Mouse (Mus musculus) myocyte (in vitro differentiated cells): ENCODE data around the gene Gna14. TPM values are rescaled to one million over a fixed set of nuclear protein-coding genes. Genes with fewer than 3 reads are reported as not detected.

Experiments
- H3K27me3 ChIP-seq: one replicate; pipeline ENCODE4 v1.6.1; 2011; ENCODE audit not compliant: control insufficient read depth, insufficient read depth, insufficient read length
- H3K36me3 ChIP-seq: one replicate; pipeline ENCODE4 v1.6.1; 2011; ENCODE audit not compliant: control insufficient read depth, insufficient read depth
- H3K4me2 ChIP-seq: one replicate; pipeline ENCODE4 v1.6.1; 2011; ENCODE audit warnings: low read depth, control low read depth
- H3K4me3 ChIP-seq: one replicate; pipeline ENCODE4 v1.5.1; 2011; ENCODE audit warnings: mild to moderate bottlenecking, control low read depth, moderate library complexity
- H3K79me2 ChIP-seq: one replicate; pipeline ENCODE4 v1.6.1; 2011; ENCODE audit not compliant: control insufficient read depth, insufficient read depth
- H3ac ChIP-seq: one replicate; pipeline ENCODE4 v1.6.1; 2011; ENCODE audit not compliant: control insufficient read depth, insufficient read length
- CEBPB ChIP-seq: IDR thresholded peaks from 2 replicates; pipeline ENCODE4 v1.6.1; 2011; ENCODE audit warnings: mild to moderate bottlenecking, moderate library complexity; ENCODE audit not compliant: poor library complexity, insufficient read depth, severe bottlenecking
- E2F4 ChIP-seq: IDR thresholded peaks from one replicate; pipeline ENCODE4 v1.6.1; 2011; ENCODE audit warnings: mild to moderate bottlenecking, control low read depth, moderate library complexity; ENCODE audit not compliant: insufficient read depth
- MAX ChIP-seq: IDR thresholded peaks from one replicate; pipeline ENCODE4 v1.6.1; 2011; ENCODE audit warnings: low read depth, mild to moderate bottlenecking, control low read depth
- MYOD1 ChIP-seq, 3 experiments: IDR thresholded peaks; one replicate each; pipeline ENCODE4 v1.6.1; 2011; ENCODE audit warnings: control low read depth in 2 of 3, low read depth in 2 of 3, mild to moderate bottlenecking in 2 of 3, moderate library complexity in 1 of 3; ENCODE audit not compliant: insufficient read length in 2 of 3, control insufficient read depth in 1 of 3
- MYOG ChIP-seq, 3 experiments: IDR thresholded peaks; one replicate each; pipeline ENCODE4 v1.6.1; 2011; ENCODE audit warnings: control low read depth in 2 of 3, low read depth in 2 of 3, mild to moderate bottlenecking in 2 of 3; ENCODE audit not compliant: insufficient read length in 2 of 3, control insufficient read depth in 1 of 3, insufficient read depth in 1 of 3
- POLR2A ChIP-seq: IDR thresholded peaks from one replicate; pipeline ENCODE4 v1.6.1; 2011; ENCODE audit warnings: low read depth, mild to moderate bottlenecking, control low read depth, moderate library complexity; ENCODE audit not compliant: insufficient read length
- POLR2AphosphoS2 ChIP-seq: IDR thresholded peaks from one replicate; pipeline ENCODE4 v1.6.1; 2011; ENCODE audit warnings: low read depth, control low read depth; ENCODE audit not compliant: insufficient read length
- REST ChIP-seq: IDR thresholded peaks from one replicate; pipeline ENCODE4 v1.6.1; 2011; ENCODE audit warnings: mild to moderate bottlenecking, control low read depth, moderate library complexity; ENCODE audit not compliant: insufficient read depth, insufficient read length
- SRF ChIP-seq: IDR thresholded peaks from one replicate; pipeline ENCODE4 v1.6.1; 2011; ENCODE audit warnings: low read depth; ENCODE audit not compliant: control insufficient read depth, insufficient read length
- TCF12 ChIP-seq: IDR thresholded peaks from one replicate; pipeline ENCODE4 v1.6.1; 2011; ENCODE audit warnings: mild to moderate bottlenecking, control low read depth; ENCODE audit not compliant: poor library complexity, insufficient read depth, severe bottlenecking
- TCF3 ChIP-seq: IDR thresholded peaks from one replicate; pipeline ENCODE4 v1.6.1; 2011; ENCODE audit warnings: low read depth, control low read depth; ENCODE audit not compliant: insufficient read length
- USF1 ChIP-seq: IDR thresholded peaks from one replicate; pipeline ENCODE4 v1.6.1; 2011; ENCODE audit warnings: low read depth, mild to moderate bottlenecking, control low read depth, moderate library complexity
- polyA plus RNA-seq: library from polyadenylated mRNA; unstranded; fragments of >200 nt; fragmentation: generic; extraction: Trizol; gene quantifications from one replicate; pipeline ENCODE4 v1.2.1, GENCODE M21; 2012; ENCODE audit warnings: missing spikeins

The Gna14 gene
- polyA plus RNA-seq, 1 experiment = 0.02 TPM

DNA sequence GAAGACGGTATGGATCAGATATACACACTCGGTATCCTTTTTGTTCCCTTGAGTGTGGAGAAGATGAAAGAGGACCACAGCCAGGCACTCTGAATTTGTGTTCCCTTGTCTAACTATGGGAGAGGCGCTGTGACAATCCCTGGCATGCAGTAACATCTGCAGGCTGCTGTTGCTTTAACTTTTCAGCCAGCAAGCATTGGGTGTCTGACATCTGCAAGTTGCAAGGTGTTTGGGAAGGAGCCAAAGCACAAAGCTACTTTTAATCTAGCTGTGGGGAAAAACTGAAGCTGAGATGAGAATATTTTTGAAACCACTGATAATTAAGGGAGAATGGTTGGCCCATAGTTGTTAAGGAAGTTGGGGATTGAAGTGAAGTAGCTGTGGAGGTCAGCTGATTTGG, 83.0 kb downstream of the Gna14 start:
- H3ac ChIP-seq = no peak overlapping the region

DNA sequence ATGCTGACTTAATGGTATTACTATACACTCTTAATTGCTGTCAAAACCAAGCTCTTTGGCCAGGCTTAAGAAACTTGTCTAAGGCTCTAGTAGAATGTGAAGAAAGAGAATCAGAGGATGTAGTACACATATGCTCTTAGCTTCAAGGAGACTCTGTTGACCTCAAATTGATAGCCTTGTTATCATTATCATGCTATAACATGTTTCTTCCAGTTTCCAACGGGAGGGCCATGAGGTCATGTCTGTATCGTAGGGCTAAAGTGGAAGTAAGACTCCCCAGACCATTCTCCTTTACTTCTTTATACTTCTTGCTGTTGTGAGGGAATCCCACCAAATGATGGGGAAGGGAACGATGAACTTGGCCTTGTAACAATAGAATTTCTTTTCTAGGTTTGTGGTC, 85.0 kb downstream of the Gna14 start:
- Histone ChIP-seq H3ac (no peak overlapping the region), H3K4me3 (no peak overlapping the region), H3K4me2 (no peak overlapping the region), H3K79me2 (no peaks in the 10 kb centered on the region), H3K27me3 (no peaks in the 10 kb centered on the region), H3K36me3 (no peaks in the 10 kb centered on the region)
- TF ChIP-seq USF1 = no peak
- TF ChIP-seq MYOD1 (IDR thresholded peaks at IDR 0.05; ENCODE audit: control insufficient read depth in 1 of 3, insufficient read length in 2 of 3, low read depth in 2 of 3) = no peak
- TF ChIP-seq MYOG (IDR thresholded peaks at IDR 0.05; ENCODE audit: control insufficient read depth in 1 of 3, insufficient read depth in 1 of 3, insufficient read length in 2 of 3, low read depth in 2 of 3) = no peak
- TF ChIP-seq REST = no peak

More for the DNA sequence above, 83.0 kb downstream of the Gna14 start:
- no peak overlapping the region for H3K4me2 ChIP-seq
- H3K36me3 ChIP-seq = no peaks in the 10 kb centered on the region
- no peak overlapping the region for H3K4me3 ChIP-seq
- no peak for TF ChIP-seq POLR2AphosphoS2
- TF ChIP-seq TCF3 = no peak
- no peak for TF ChIP-seq POLR2A
- no peak for TF ChIP-seq MYOD1 (IDR thresholded peaks at IDR 0.05; ENCODE audit: control insufficient read depth in 1 of 3, insufficient read length in 2 of 3, low read depth in 2 of 3)
- TF ChIP-seq MAX = no peak
- no peak for TF ChIP-seq E2F4
- no peak for TF ChIP-seq USF1
- no peak for TF ChIP-seq TCF12
- TF ChIP-seq REST = no peak
- no peak for TF ChIP-seq CEBPB
- no peak for TF ChIP-seq SRF
- TF ChIP-seq MYOG (IDR thresholded peaks at IDR 0.05; ENCODE audit: control insufficient read depth in 1 of 3, insufficient read depth in 1 of 3, insufficient read length in 2 of 3, low read depth in 2 of 3) = no peak
- no peaks in the 10 kb centered on the region for H3K27me3 ChIP-seq
- no peaks in the 10 kb centered on the region for H3K79me2 ChIP-seq

DNA sequence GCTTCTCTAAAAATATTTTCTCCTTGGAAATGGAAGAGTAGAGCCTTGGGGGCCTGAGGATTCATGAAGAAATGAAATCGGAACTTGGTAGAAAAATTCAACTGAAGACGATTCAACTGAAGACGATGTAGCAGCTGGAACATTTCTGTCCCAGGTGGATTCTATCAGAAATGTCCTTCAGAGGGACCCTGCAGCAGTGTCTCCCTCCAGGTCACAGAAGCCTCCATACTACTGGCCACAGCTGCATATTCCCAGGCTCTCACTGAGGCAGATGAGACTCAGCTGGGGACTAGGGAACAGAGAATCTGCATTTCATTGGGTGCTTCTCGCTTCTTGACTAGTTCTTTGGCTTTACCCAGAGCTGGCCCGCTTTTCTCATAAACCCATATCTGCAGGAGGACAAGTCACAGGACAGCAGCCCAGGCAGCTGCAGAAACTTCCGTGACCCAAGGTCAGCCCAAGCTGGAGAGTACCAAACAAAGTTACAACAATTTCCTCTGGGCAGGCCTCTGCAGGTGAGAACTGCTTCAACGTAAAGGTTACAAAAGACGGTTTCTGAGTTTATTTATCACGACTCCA, 90.8 kb downstream of the Gna14 start:
- no peak overlapping the region for H3ac ChIP-seq
- H3K36me3 ChIP-seq = no peaks in the 10 kb centered on the region
- no peak overlapping the region for H3K4me3 ChIP-seq
- H3K79me2 ChIP-seq = no peaks in the 10 kb centered on the region
- no peak for TF ChIP-seq TCF3
- TF ChIP-seq CEBPB = no peak
- no peak overlapping the region for H3K4me2 ChIP-seq
- H3K27me3 ChIP-seq = no peaks in the 10 kb centered on the region

DNA sequence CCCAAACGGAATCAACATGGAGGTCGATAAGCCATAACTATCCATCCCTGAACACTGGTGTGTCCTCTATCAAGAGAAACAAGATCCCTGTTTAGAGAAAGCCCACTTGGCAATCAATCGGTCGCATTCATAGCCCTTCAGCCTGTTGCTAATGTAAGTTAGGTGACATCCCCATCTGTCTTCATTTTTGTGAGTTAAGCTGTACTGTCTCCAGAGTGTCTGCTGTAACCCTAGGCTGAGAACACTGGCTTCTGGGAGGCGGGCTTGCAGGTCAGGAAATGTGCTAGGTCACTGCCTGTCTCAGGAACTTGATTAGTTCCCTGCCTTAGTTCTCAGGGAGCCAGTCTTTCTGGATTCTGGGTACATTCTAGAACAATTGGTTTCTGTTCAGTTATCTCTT, 91.5 kb downstream of the Gna14 start:
- Histone ChIP-seq H3K4me2 (no peak overlapping the region), H3K4me3 (no peak overlapping the region), H3K79me2 (no peaks in the 10 kb centered on the region), H3K27me3 (no peaks in the 10 kb centered on the region), H3ac (no peak overlapping the region), H3K36me3 (no peaks in the 10 kb centered on the region)
- TF ChIP-seq MYOD1 (IDR thresholded peaks at IDR 0.05; ENCODE audit: control insufficient read depth in 1 of 3, insufficient read length in 2 of 3, low read depth in 2 of 3) (no peak), USF1 (no peak), TCF12 (no peak), POLR2A (no peak), SRF (no peak), MYOG (IDR thresholded peaks at IDR 0.05; ENCODE audit: control insufficient read depth in 1 of 3, insufficient read depth in 1 of 3, insufficient read length in 2 of 3, low read depth in 2 of 3) (no peak)

DNA sequence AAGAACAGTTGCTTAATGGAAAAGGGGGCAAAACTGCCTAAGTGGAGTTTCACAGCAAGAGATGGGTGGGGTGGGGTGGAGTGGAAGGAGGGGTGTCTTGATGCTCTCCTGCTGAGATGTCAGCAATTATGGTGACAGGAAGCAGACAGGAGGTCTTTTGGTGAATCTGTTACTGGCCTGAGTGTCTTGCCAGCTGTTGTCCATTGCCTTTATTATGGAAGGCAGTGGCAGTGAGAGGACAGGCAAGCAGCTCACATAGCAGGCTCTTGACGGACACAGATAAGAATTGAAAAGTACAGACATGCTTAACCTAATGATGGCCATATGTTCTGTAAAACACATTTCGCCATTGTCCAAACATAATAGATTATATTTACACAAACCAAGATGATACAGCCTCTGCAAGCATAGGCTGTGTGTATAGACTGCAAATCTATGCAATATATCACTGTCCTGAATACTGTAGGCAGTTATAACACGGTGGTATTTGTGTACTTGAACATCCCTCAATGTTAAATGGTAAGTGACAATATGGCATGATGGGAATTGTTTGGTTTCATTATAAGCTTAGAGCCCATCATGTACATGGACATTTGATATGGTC, 92.8 kb downstream of the Gna14 start:
- no peak overlapping the region for H3ac ChIP-seq
- H3K27me3 ChIP-seq = no peaks in the 10 kb centered on the region
- no peaks in the 10 kb centered on the region for H3K36me3 ChIP-seq
- H3K79me2 ChIP-seq = no peaks in the 10 kb centered on the region
- no peak overlapping the region for H3K4me3 ChIP-seq
- TF ChIP-seq MAX (no peak), REST (no peak), POLR2AphosphoS2 (no peak), POLR2A (no peak), SRF (no peak), MYOG (IDR thresholded peaks at IDR 0.05; ENCODE audit: control insufficient read depth in 1 of 3, insufficient read depth in 1 of 3, insufficient read length in 2 of 3, low read depth in 2 of 3) (no peak), CEBPB (no peak), TCF12 (no peak), MYOD1 (IDR thresholded peaks at IDR 0.05; ENCODE audit: control insufficient read depth in 1 of 3, insufficient read length in 2 of 3, low read depth in 2 of 3) (no peak), E2F4 (no peak), USF1 (no peak), TCF3 (no peak)
- no peak overlapping the region for H3K4me2 ChIP-seq
